Mouse (Mus musculus): Measurements from ENCODE around the gene Synpo2.
"Not testable (repeated sequence)": the region's sequence is repeated elsewhere in the genome, so short reads cannot be mapped to it uniquely, and the experiment has no call there.

Gene Synpo2

GRCm38 (mm10) chr3:123131151-123131756 is 104.7 kb downstream of the Synpo2 start:
- no peak for ATAC-seq (ENCODE audit: low TSS enrichment)

- no peak for ATAC-seq (ENCODE audit: low TSS enrichment)
These were observed 105.4 kb downstream of the Synpo2 start for GRCm38 (mm10) chr3:123130314-123131150.

- ATAC-seq (ENCODE audit: low TSS enrichment) = peak; percentile 41; the same call in 1 of the 2 replicates
These were observed 107.2 kb downstream of the Synpo2 start for GRCm38 (mm10) chr3:123128781-123129180.

- ATAC-seq (ENCODE audit: low TSS enrichment) = no peak
These were observed 107.9 kb downstream of the Synpo2 start for GRCm38 (mm10) chr3:123128091-123128490.

- ATAC-seq (ENCODE audit: low TSS enrichment) = not testable (repeated sequence)
These were observed 109.2 kb downstream of the Synpo2 start for GRCm38 (mm10) chr3:123126741-123127140.

- no peak for ATAC-seq (ENCODE audit: low TSS enrichment)
These were observed 112.1 kb downstream of the Synpo2 start for GRCm38 (mm10) chr3:123123817-123124216.

- ATAC-seq (ENCODE audit: low TSS enrichment) = no peak
These were observed 113.6 kb downstream of the Synpo2 start for GRCm38 (mm10) chr3:123122151-123123030.

GRCm38 (mm10) chr3:123116903-123117302 is 119.0 kb downstream of the Synpo2 start:
- ATAC-seq (ENCODE audit: low TSS enrichment) = no peak

- peak; percentile 95 for ATAC-seq (ENCODE audit: low TSS enrichment)
These were observed 120.0 kb downstream of the Synpo2 start for GRCm38 (mm10) chr3:123115770-123116527.

- no peak for ATAC-seq (ENCODE audit: low TSS enrichment)
These were observed 121.8 kb downstream of the Synpo2 start for GRCm38 (mm10) chr3:123114001-123114635.

GRCm38 (mm10) chr3:123112781-123113180 is 123.2 kb downstream of the Synpo2 start:
- no peak for ATAC-seq (ENCODE audit: low TSS enrichment)

GRCm38 (mm10) chr3:123111071-123111711 is 124.8 kb downstream of the Synpo2 start:
- no peak for ATAC-seq (ENCODE audit: low TSS enrichment)

GRCm38 (mm10) chr3:123107830-123108549 is 128.0 kb downstream of the Synpo2 start:
- no peak for ATAC-seq (ENCODE audit: low TSS enrichment)

GRCm38 (mm10) chr3:123104325-123104724 is 131.6 kb downstream of the Synpo2 start:
- no peak for ATAC-seq (ENCODE audit: low TSS enrichment)

- peak; percentile 98 for ATAC-seq (ENCODE audit: low TSS enrichment)
These were observed 132.6 kb downstream of the Synpo2 start for GRCm38 (mm10) chr3:123103151-123103860.

GRCm38 (mm10) chr3:123101761-123102160 is 134.2 kb downstream of the Synpo2 start:
- no peak for ATAC-seq (ENCODE audit: low TSS enrichment)

GRCm38 (mm10) chr3:123095111-123095510 is 140.8 kb downstream of the Synpo2 start:
- ATAC-seq (ENCODE audit: low TSS enrichment) = no peak

GRCm38 (mm10) chr3:123093640-123094361 is 142.1 kb downstream of the Synpo2 start:
- no peak for ATAC-seq (ENCODE audit: low TSS enrichment)

Data from frontal cortex, adult (tissue).